Mouse (Mus musculus) spleen, adult 2 months (tissue): ENCODE measurements around the gene Nufip2. TPM values are rescaled to one million over a fixed set of nuclear protein-coding genes. Genes with fewer than 3 reads are reported as not detected.
"Not testable (repeated sequence)": the region's sequence is repeated elsewhere in the genome, so short reads cannot be mapped to it uniquely, and the experiment has no call there.

Experiments
- DNase-seq, 2 experiments: peaks; one replicate each; pipeline versions ENCODE4 v3.0.0 to v3.0.0-alpha.2; 2012 to 2021; ENCODE audit warnings: low spot score in 2 of 2, low read depth in 1 of 2
- H3K27ac ChIP-seq: fragments of 200-500 bp; 2 replicates; pipeline ENCODE4 v1.5.1; 2012; ENCODE audit warnings: low read length, inconsistent platforms; ENCODE audit not compliant: insufficient read depth
- H3K27me3 ChIP-seq: fragments of 200-500 bp; 2 replicates; pipeline ENCODE4 v1.6.1; 2012; ENCODE audit warnings: mild to moderate bottlenecking, moderate library complexity, low read length, inconsistent platforms; ENCODE audit not compliant: control insufficient read depth, insufficient read depth
- H3K36me3 ChIP-seq: fragments of 200-500 bp; 2 replicates; pipeline ENCODE4 v1.6.1; 2012; ENCODE audit warnings: mild to moderate bottlenecking, low read length, inconsistent platforms; ENCODE audit not compliant: control insufficient read depth, insufficient read depth
- H3K4me1 ChIP-seq: fragments of 200-500 bp; 2 replicates; pipeline ENCODE4 v1.6.1; 2011; ENCODE audit warnings: inconsistent platforms; ENCODE audit not compliant: control insufficient read depth, insufficient read depth, insufficient read length
- H3K4me3 ChIP-seq: fragments of 200-500 bp; 2 replicates; pipeline ENCODE4 v1.5.1; 2011; ENCODE audit warnings: mild to moderate bottlenecking, inconsistent platforms; ENCODE audit not compliant: insufficient read depth, insufficient read length; ENCODE audit errors: extremely low read depth
- CTCF ChIP-seq: fragments of 200-500 bp; IDR thresholded peaks from 2 replicates; pipeline ENCODE4 v1.5.1; 2011; ENCODE audit warnings: mild to moderate bottlenecking, inconsistent platforms; ENCODE audit not compliant: insufficient read depth, insufficient read length, insufficient replicate concordance; ENCODE audit errors: extremely low read depth
- POLR2A ChIP-seq: fragments of 200-500 bp; IDR thresholded peaks from 2 replicates; pipeline ENCODE4 v1.6.1; 2011; ENCODE audit warnings: low read depth, low read length, inconsistent platforms
- WGBS: fragments of 180-500 bp; shearing (Covaris S2); methylation state at CpG from one replicate; pipeline ENCODE4 v1.1.7; 2018; 5-methylcytosine and 5-hydroxymethylcytosine counted together
- polyA plus RNA-seq: library from polyadenylated mRNA; depleted of rRNA; stranded (reverse); fragments of >200 nt; gene quantifications from 2 replicates; pipeline ENCODE4 v1.2.3, GENCODE M21; 2012; rRNA removed

Nufip2 gene
- 12.8 and 13.5 TPM in 2 replicates for polyA plus RNA-seq

DNA sequence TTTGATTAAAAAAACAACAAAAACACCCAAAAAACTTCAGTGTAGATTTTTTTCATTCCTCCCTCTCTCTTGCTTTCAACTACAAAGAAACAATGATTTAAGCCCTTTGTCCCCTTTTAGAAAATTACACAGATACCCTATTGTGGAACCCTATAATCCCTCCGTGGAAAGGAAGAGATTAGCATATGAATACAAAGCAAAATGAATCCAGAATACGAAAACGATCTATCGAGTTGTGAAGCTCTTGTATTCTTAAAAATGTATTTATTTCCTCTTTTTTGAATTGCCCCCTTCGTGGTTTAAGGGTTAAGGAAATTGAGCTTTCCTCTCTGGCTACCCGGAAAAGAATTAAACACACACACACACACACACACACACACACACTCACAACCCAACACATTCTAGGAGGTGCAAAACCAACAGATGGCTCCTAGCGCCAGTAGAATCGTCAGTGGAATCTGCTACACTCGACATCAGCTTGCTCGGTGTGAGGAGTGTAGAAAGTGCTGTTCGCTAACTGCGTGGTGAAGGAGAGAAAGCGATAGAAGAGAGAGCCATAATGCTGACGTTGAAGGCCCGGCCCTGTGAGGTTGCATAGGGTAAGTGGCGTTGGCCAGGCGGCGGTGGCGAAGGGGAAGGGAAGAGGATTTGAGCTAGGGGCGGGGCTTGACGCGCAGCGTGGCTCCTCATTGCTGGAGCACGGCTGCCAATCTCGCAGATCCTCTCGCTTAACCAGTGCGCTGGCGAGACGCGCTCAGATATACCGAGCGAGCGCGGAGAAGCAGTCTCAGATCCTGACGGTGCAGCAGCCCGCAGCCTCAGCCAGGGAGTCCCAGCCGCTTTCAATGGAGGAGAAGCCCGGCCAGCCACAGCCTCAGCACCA, at the start of gene Nufip2:
TSS of gene Nufip2 (plus strand) at position 773 of the 883 bp plus-strand sequence.
- H3K27ac ChIP-seq: peak within 1 kb of the TSS; percentile 100
- peak; percentile 95 to 99 for DNase-seq
- WGBS: under 1% methylated on average over 38 of the region's 38 CpGs
- peaks cover 1% of the 10 kb centered on the region; the same call in 1 of the 2 replicates for H3K36me3 ChIP-seq
- H3K4me1 ChIP-seq: no peaks in the 10 kb centered on the region
- TF ChIP-seq POLR2A (peak; percentile 99), CTCF (no peak)
- H3K4me3 ChIP-seq: peak within 1 kb of the TSS; percentile 78
- H3K27me3 ChIP-seq: no peaks in the 10 kb centered on the region; the same call in 1 of the 2 replicates

DNA sequence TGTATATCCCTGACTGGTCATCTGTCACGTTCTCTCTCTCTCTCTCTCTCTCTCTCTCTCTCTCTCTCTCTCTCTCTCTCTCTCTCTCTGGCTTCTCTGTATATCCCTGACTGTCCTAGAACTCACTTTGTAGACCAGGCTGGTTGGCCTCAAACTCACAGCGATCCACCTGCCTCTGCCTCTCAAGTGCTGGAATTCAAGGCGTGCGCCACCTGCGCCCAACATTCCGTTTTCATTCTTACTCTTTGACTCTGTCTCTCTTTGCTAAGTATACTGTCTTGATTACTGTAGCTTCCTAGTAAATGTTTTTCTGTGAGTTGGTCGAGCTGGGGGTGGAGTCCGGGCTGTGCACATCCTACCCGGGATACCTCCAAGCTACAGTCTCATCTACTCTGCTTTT, 44.6 kb upstream of the Nufip2 start:
- WGBS: 87% methylated on average over 9 of the region's 9 CpGs
- Histone ChIP-seq H3K4me3 (no peak overlapping the region), H3K27ac (no peak overlapping the region), H3K4me1 (no peaks in the 10 kb centered on the region), H3K27me3 (no peaks in the 10 kb centered on the region), H3K36me3 (no peaks in the 10 kb centered on the region)
- TF ChIP-seq POLR2A: no peak
- TF ChIP-seq CTCF: no peak
- DNase-seq: no peak

DNA sequence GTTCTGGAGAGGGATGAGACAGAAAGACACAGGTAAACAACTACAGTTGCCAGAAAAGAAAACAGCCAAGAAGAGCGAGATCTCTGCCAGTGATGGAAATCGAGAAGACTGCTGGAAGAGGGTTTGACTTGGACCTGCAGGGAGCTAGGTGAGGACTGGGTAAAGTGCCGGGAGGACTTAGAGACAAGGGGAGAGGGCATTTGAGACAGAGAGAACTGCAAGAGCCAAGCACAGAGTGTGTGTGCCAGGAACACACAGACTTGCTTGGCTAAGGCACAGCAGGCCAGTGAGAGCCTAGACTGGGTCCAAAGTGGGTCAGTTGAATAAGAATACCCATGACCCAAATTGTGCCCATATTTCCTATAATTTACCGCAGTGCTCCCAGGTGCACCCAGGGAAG, 40.5 kb upstream of the Nufip2 start:
- Histone ChIP-seq H3K36me3 (no peaks in the 10 kb centered on the region), H3K4me3 (no peak overlapping the region), H3K27me3 (no peaks in the 10 kb centered on the region), H3K27ac (no peak overlapping the region), H3K4me1 (no peaks in the 10 kb centered on the region)
- WGBS: 86% methylated on average over 4 of the region's 4 CpGs
- TF ChIP-seq CTCF (no peak), POLR2A (no peak)
- no peak for DNase-seq

DNA sequence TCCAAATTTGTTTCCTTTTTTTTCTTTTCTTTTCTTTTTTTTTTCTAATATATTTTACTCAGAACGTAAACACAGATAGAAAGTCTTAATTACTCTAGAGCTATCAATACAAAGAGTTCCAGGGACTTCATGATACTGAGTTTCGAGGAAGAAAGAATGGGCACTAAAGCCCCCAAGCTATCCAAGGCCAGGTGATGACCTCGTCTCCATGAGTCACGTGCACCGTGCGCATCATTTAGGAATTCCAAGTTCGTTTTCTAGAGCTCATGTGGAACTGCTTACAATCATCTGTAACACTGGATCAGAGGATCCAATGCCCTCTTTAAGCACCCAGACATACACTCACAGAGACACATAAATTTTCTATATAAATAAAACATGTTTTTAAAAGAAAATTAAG, 37.1 kb upstream of the Nufip2 start:
- H3K4me3 ChIP-seq: no peak overlapping the region
- no peaks in the 10 kb centered on the region for H3K4me1 ChIP-seq
- H3K36me3 ChIP-seq: no peaks in the 10 kb centered on the region
- H3K27me3 ChIP-seq: no peaks in the 10 kb centered on the region
- WGBS: 86% methylated on average over 7 of the region's 7 CpGs
- DNase-seq: no peak
- TF ChIP-seq POLR2A (no peak), CTCF (no peak)
- H3K27ac ChIP-seq: no peak overlapping the region

DNA sequence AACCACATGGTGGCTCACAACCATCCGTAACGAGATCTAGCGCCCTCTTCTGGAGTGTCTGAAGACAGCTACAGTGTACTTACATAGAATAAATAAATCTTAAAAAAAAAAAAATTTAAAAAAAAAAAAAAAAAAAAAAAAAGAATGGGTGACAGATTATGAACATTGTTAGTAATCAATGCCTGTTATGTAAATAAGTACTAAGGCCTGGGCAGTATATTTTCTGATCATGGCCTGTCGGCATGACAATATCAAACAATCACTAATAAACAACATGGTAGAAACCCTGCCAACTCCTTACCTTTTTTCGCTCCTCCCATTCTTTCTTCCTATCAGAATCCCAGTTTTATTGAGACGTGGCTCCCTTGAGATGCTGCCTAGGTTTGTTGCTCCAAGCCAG, 33.5 kb upstream of the Nufip2 start:
- 58% methylated on average over 6 of the region's 6 CpGs for WGBS
- Histone ChIP-seq H3K36me3 (no peaks in the 10 kb centered on the region), H3K4me1 (no peaks in the 10 kb centered on the region), H3K27ac (no peak overlapping the region), H3K4me3 (no peak overlapping the region), H3K27me3 (no peaks in the 10 kb centered on the region)
- TF ChIP-seq POLR2A (no peak), CTCF (no peak)
- DNase-seq: no peak

DNA sequence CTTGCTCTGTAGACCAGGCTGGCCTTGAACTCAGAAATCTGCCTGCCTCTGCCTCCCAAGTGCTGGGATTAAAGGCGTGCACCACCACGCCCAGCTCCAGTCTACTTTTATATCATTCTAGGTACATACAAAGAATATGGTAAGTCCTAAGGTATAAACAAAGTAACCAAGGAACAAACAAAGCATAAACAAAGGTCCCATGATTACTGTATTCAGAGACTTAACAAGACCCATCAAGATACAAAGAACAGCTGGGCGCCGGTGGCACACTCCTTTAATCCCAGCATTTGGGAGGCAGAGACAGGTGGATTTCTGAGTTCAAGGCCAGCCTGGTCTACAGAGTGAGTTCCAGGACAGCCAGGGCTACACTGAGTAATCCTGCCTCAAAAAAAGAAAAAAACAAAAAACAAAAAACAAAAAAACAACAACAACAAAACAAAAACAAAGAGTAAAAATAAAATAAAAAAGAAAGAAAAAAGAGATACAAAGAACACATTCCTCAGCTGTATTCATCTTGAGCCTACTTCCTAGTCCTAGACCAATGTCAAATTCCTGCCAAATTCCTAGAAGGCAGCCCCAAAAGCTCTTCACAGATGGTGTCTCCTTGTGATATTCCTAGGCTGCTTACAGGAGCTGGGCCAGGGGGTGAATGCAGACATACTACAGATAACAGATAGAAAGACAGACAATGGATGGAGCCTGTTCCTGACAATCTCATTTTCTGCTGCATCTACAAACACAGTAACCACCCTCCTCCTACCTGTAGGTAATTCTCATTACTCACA, 32.4 kb upstream of the Nufip2 start:
- not testable (repeated sequence) for H3K36me3 ChIP-seq, DNase-seq, H3K27ac ChIP-seq, H3K4me1 ChIP-seq, H3K27me3 ChIP-seq, H3K4me3 ChIP-seq
- WGBS: 94% methylated on average over 4 of the region's 4 CpGs
